Mouse (Mus musculus): ENCODE measurements around the gene Tubg2. TPM values are rescaled to one million over a fixed set of nuclear protein-coding genes. Genes with fewer than 3 reads are reported as not detected.

The Tubg2 gene
- polyA plus RNA-seq, 1 experiment = 2.4 TPM

DNA sequence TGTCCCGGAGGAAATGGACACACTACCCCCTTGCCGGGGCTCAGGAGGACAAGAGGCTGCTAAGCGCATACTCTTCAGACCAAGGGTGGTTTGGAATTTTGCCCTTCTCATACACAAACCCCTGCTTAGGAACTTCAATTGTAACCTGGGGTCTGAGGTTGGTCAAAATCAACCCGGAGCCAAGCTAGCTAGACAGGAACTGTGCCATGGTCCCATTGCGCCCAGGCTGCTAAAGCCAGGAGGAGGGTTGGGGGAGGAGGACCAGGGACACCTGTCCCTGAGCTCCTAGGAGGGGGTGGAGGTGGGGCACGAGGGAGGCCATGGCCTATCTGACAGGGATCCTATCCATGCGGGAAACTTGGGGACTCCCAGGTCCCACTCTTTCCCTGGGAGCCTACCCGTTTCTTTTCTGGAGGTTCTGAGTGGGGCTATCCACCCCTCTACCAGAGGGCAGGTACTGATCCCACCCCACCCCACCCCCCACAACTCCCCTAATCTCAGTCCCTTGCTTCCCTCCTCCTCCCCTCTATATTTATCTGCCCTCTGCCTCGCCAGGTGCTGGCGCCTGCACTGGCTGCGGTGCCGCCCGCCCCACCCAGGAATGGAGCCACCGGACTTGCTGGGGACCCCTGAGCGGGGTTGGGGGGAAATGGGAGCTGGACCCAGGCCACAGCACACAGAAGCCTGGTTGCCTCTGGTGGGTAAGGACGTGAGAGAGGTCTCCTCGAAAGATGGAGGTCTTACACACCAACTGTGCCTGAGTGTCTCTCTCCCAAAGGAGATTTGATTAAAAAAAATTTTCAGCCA lies 13.8 kb downstream of the Tubg2 start:
- TF ChIP-seq CTCF (IDR thresholded peaks at IDR 0.05; ENCODE audit: insufficient read depth, low read length) (no peak), POLR2A (IDR thresholded peaks at IDR 0.05; ENCODE audit: borderline replicate concordance, extremely low read depth, low read depth, low read length) (no peak)
- 16% methylated on average over 17 of the region's 17 CpGs for WGBS

DNA sequence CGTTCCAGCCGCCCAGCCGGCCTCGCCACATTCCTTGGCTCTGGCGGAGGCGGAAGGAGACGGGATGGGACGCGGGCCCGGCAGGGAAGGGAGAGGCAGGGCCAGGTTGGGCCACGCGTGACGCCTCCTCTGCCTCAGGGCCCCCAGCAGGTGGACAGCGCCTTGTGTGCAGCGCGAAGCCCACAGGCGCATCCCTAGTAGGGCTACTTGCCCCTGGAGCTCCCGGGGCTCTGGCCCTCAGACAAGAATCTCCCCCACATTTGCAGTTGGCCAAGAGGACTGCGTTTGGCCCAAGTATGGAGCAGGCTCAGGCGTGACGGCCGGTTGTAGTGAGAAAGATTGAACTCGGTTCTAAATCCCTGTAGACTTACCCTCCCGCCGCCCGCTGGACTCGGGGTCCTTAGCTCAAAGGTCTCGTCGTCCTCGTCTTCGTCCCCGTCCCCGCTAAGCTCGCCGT lies 14.7 kb downstream of the Tubg2 start, which contains the start of gene Cntnap1:
Gene Cntnap1, plus strand, starts transcription at position 170 of the 457 bp plus-strand sequence.
- peaks cover 20% of the 10 kb centered on the region for H3K4me1 ChIP-seq (ENCODE audit: control insufficient read depth, insufficient read depth, low read length)
- WGBS = 2% methylated on average over 35 of the region's 35 CpGs
- peak; percentile 71 for DNase-seq

More for the DNA sequence above, 13.8 kb downstream of the Tubg2 start:
- H3K4me3 ChIP-seq (replicated peaks; ENCODE audit: extremely low read depth, low read depth, low read length) = peak overlapping the region; percentile 97
- H3K4me1 ChIP-seq (ENCODE audit: control insufficient read depth, insufficient read depth, low read length) = peaks cover 20% of the 10 kb centered on the region
- DNase-seq = no peak

DNA sequence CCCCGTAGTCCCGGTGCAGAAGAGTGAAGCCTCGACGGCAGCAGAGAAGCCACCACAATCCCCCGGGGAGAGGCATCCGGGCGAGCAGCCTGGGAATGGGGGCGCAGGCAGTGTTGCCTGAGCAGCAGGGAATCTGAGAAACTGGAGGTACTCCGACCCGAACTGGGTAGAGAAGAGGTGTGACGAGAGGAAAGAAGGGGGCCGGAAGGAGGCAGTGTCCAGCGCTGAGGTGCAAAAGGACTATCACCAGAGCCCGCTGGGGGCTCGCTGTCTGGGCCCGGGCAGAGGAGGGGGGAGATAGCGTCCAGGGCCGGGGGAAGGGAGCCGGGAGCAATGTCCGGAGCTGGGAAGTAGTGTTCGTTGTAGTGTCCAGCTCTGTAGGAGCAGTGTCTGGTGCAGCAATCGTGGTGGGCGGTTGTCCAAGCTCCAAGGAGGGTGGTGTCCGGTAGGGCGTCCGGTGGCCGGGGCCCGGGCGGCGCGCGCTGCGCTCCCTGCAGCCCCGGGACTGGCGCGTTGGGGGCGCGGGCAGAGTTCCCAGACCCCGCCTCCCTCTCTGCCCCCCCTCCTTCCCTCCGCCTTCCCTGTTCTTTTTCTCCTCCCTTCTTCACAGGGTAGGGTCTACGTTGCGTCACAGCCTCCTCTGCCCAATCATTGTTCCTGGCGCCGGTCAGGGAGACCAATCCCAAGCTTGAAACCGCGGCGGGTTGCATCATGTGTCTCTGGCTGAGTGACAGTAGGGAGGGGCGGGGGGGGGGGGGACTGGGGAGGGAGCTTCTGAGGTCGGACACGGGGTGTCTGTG lies 15.3 kb downstream of the Tubg2 start, which contains the start of gene Plekhh3:
Gene Plekhh3, minus strand, starts transcription at position 541 of the 800 bp plus-strand sequence.
- TF ChIP-seq CTCF (IDR thresholded peaks at IDR 0.05; ENCODE audit: insufficient read depth, low read length) (no peak), POLR2A (IDR thresholded peaks at IDR 0.05; ENCODE audit: borderline replicate concordance, extremely low read depth, low read depth, low read length) (peak; percentile 75; the same call in 1 of the 2 replicates)
- Histone ChIP-seq H3K4me1 (ENCODE audit: control insufficient read depth, insufficient read depth, low read length) (peaks cover 20% of the 10 kb centered on the region), H3K4me3 (replicated peaks; ENCODE audit: extremely low read depth, low read depth, low read length) (peak within 1 kb of the TSS; percentile 97)
- under 1% methylated on average over 50 of the region's 50 CpGs for WGBS
- peak; percentile 86 for DNase-seq

More for the DNA sequence above, 14.7 kb downstream of the Tubg2 start, which contains the start of gene Cntnap1:
- TF ChIP-seq POLR2A (IDR thresholded peaks at IDR 0.05; ENCODE audit: borderline replicate concordance, extremely low read depth, low read depth, low read length) (peak; percentile 43; the same call in 1 of the 2 replicates), CTCF (IDR thresholded peaks at IDR 0.05; ENCODE audit: insufficient read depth, low read length) (no peak)
- H3K4me3 ChIP-seq (replicated peaks; ENCODE audit: extremely low read depth, low read depth, low read length) = peak within 1 kb of the TSS; percentile 97

DNA sequence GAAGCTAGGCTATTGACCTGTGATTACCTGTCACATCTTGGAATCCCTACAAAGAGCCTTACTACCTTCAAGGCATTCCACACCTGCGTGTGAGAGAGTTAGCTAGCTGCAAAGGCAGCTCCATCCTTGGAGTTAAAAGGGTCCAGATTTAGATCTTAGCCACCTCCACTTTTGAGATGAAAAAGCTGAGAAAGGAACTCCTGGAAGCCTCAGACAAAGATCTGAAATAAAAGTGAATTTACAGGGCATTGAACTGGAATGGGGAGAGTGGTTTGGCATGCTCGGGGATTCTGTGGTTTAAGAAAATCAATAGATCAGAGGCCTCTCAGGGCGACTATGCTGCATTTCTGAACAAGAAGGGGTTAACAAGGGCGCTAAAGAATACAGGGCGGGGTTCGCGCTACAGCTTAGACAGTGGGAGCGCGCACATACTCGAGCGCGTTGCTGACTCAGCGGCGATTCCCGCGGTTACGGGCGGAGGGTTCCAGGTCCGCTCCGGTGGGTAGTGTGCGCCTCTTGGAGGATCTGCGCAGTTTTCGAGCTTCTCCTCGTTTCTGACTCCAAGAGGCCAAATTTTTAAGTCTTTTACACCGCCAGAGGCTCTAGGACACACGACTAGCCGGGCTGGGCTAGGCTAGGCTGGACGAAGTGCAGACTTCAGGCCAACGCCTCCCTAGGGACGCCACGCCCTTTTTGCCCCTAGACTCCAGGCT lies 16.2 kb downstream of the Tubg2 start:
- H3K4me3 ChIP-seq (replicated peaks; ENCODE audit: extremely low read depth, low read depth, low read length) = peak overlapping the region; percentile 73
- DNase-seq = peak; percentile 67
- under 1% methylated on average over 31 of the region's 31 CpGs for WGBS

DNA sequence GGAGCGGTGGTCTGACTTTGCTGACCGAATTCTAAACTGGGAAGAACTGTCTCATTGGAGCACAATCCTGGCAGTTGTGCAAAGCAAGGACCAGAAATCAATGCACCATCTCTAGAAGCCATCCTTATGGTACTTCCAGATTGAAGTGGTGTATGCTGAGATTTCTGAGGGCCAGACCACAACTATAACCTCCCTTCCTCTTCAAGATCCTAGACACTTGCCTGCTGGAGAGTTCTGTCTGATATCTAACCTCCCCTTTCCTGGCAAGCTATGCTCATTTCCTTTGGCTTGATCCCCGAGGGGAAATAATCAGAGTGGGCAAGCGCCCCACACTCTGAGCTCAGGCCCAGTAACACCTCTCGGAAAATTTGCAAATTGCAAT lies 16.7 kb downstream of the Tubg2 start:
- 3% methylated on average over 5 of the region's 5 CpGs for WGBS
- DNase-seq = no peak
- peaks cover 20% of the 10 kb centered on the region for H3K4me1 ChIP-seq (ENCODE audit: control insufficient read depth, insufficient read depth, low read length)
- TF ChIP-seq CTCF (IDR thresholded peaks at IDR 0.05; ENCODE audit: insufficient read depth, low read length) = no peak
- no peak for TF ChIP-seq POLR2A (IDR thresholded peaks at IDR 0.05; ENCODE audit: borderline replicate concordance, extremely low read depth, low read depth, low read length)
- peak overlapping the region; percentile 73 for H3K4me3 ChIP-seq (replicated peaks; ENCODE audit: extremely low read depth, low read depth, low read length)

More for the DNA sequence above, 16.2 kb downstream of the Tubg2 start:
- TF ChIP-seq POLR2A (IDR thresholded peaks at IDR 0.05; ENCODE audit: borderline replicate concordance, extremely low read depth, low read depth, low read length) (peak; percentile 39; the same call in 1 of the 2 replicates), CTCF (IDR thresholded peaks at IDR 0.05; ENCODE audit: insufficient read depth, low read length) (no peak)
- H3K4me1 ChIP-seq (ENCODE audit: control insufficient read depth, insufficient read depth, low read length) = peaks cover 20% of the 10 kb centered on the region

DNA sequence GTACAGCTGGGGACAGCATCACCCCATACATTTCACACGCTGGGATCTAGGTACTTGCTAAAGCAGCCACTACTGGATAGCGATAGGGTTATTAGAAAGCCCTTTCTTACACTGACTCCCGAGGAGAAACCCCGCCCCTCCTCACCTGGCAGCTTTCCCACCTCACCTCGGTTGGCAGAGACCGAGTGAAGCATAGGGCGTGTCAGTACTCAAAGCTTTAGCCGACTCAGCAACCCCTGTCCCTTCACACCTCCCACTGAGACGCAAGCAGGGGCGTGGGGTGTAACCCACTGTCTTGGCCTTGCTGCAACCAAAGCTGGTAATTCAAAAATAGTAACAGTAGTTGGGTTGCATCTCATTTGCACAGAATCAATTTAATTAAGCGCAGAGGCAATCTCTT lies 17.4 kb downstream of the Tubg2 start:
- no peak for TF ChIP-seq POLR2A (IDR thresholded peaks at IDR 0.05; ENCODE audit: borderline replicate concordance, extremely low read depth, low read depth, low read length)
- no peak for TF ChIP-seq CTCF (IDR thresholded peaks at IDR 0.05; ENCODE audit: insufficient read depth, low read length)
- WGBS = 8% methylated on average over 11 of the region's 11 CpGs
- Histone ChIP-seq H3K4me3 (replicated peaks; ENCODE audit: extremely low read depth, low read depth, low read length) (no peak overlapping the region), H3K4me1 (ENCODE audit: control insufficient read depth, insufficient read depth, low read length) (peaks cover 20% of the 10 kb centered on the region)
- DNase-seq = peak; percentile 71

DNA sequence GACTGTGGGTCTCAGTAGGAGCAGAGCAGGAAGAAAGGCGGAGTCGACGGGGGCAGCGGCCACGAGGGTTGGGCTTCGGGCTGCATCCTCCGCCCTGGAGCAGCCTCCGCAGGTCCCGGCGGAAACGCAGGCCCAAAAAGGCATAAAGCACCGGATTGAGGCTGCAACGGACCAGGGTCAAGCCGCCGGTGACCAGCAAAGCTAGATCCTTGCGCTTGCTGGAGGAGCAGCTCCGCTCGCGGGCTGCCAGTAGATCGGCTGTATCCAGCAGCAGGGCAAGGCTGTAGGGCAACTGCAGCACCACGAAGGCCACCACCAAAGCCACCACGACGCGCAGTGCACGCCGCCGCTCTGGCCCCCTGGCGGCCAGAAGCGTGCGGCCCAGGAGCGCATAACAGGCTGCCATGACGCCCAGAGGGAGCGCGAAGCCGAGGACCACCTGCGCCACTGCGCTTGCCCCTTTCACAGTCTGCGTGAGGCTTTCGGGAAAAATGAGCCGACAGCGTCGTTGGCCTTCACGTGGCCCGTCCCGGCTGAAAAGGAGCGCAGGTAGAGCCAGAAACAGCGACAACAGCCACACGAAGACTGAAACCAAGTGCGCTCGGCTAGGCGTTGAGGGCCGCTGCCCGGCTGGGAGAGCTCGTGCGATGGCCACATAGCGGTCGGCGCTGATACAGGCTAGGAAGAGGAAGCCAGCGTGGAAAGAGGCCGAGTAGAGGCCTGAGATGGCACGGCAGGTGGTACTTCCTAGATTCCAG lies 18.1 kb downstream of the Tubg2 start:
- peak; percentile 75 for DNase-seq
- peaks cover 18% of the 10 kb centered on the region for H3K4me1 ChIP-seq (ENCODE audit: control insufficient read depth, insufficient read depth, low read length)
- WGBS = 3% methylated on average over 61 of the region's 61 CpGs
- H3K4me3 ChIP-seq (replicated peaks; ENCODE audit: extremely low read depth, low read depth, low read length) = peak overlapping the region; percentile 37
- TF ChIP-seq CTCF (IDR thresholded peaks at IDR 0.05; ENCODE audit: insufficient read depth, low read length) = peak; percentile 62
- TF ChIP-seq POLR2A (IDR thresholded peaks at IDR 0.05; ENCODE audit: borderline replicate concordance, extremely low read depth, low read depth, low read length) = peak; percentile 38; the same call in 1 of the 2 replicates

DNA sequence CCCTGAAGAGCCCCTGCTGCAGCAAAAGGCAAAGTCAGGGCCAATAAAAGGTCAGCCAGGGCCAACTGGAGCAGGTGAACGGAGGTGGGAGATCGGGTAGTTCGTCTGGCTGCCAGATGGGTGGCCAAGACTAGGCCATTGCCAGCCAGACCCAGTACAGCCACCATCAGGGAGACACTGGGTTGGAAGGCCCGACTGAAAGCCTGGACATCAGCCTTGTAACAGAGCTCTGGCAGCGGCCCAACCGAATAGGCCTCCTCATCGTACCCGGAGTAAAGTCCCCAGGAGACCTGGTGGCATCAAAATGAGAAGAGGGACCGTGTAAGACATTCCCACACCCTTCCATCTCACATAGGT lies 18.7 kb downstream of the Tubg2 start:
- no peak for DNase-seq
- no peak for TF ChIP-seq POLR2A (IDR thresholded peaks at IDR 0.05; ENCODE audit: borderline replicate concordance, extremely low read depth, low read depth, low read length)
- TF ChIP-seq CTCF (IDR thresholded peaks at IDR 0.05; ENCODE audit: insufficient read depth, low read length) = no peak
- 38% methylated on average over 9 of the region's 9 CpGs for WGBS
- Histone ChIP-seq H3K4me1 (ENCODE audit: control insufficient read depth, insufficient read depth, low read length) (peaks cover 18% of the 10 kb centered on the region), H3K4me3 (replicated peaks; ENCODE audit: extremely low read depth, low read depth, low read length) (peak overlapping the region; percentile 37)

All from lung, adult 2 months (tissue).